Mouse (Mus musculus) spleen, adult 12 weeks (tissue): Measurements from ENCODE around the gene Epb41l5.

Experiments used
- DNase-seq: peaks from one replicate; pipeline ENCODE4 v3.0.0; 2022; ENCODE audit warnings: low spot score

Gene Epb41l5

GRCm38 (mm10) chr1:119648205-119649111 is at the start of gene Epb41l5:
Gene Epb41l5 (minus strand): TSS chr1:119649000.
- DNase-seq, result peak; percentile 50

GRCm38 (mm10) chr1:119696860-119697259 is 48.1 kb upstream of the Epb41l5 start:
- no peak for DNase-seq

- no peak for DNase-seq
Observed at GRCm38 (mm10) chr1:119685773-119686558, 37.2 kb upstream of the Epb41l5 start.

- no peak for DNase-seq
Observed at GRCm38 (mm10) chr1:119681663-119682213, 32.9 kb upstream of the Epb41l5 start.

GRCm38 (mm10) chr1:119674984-119675383 is 26.2 kb upstream of the Epb41l5 start:
- no peak for DNase-seq

- no peak for DNase-seq
Observed at GRCm38 (mm10) chr1:119666904-119667303, 18.1 kb upstream of the Epb41l5 start.

- no peak for DNase-seq
Observed at GRCm38 (mm10) chr1:119654307-119654706, 5.5 kb upstream of the Epb41l5 start.

- DNase-seq, result no peak
Observed at GRCm38 (mm10) chr1:119650386-119650785, 1.6 kb upstream of the Epb41l5 start.

GRCm38 (mm10) chr1:119649627-119650026 is 827 bp upstream of the Epb41l5 start:
- no peak for DNase-seq

GRCm38 (mm10) chr1:119646356-119646755 is 2.4 kb downstream of the Epb41l5 start:
- DNase-seq, result no peak

- DNase-seq, result no peak
Observed at GRCm38 (mm10) chr1:119642367-119642766, 6.4 kb downstream of the Epb41l5 start.

GRCm38 (mm10) chr1:119641090-119641812 is 7.5 kb downstream of the Epb41l5 start:
- no peak for DNase-seq

GRCm38 (mm10) chr1:119640006-119640405 is 8.8 kb downstream of the Epb41l5 start:
- DNase-seq, result no peak

- no peak for DNase-seq
Observed at GRCm38 (mm10) chr1:119637188-119638023, 11.4 kb downstream of the Epb41l5 start.

GRCm38 (mm10) chr1:119634746-119635145 is 14.1 kb downstream of the Epb41l5 start:
- no peak for DNase-seq

GRCm38 (mm10) chr1:119630428-119630827 is 18.4 kb downstream of the Epb41l5 start:
- DNase-seq, result no peak

GRCm38 (mm10) chr1:119626837-119627236 is 22.0 kb downstream of the Epb41l5 start:
- DNase-seq, result no peak

GRCm38 (mm10) chr1:119624444-119624843 is 24.4 kb downstream of the Epb41l5 start:
- DNase-seq, result no peak

GRCm38 (mm10) chr1:119605396-119605795 is 43.4 kb downstream of the Epb41l5 start:
- DNase-seq, result no peak

- DNase-seq, result no peak
Observed at GRCm38 (mm10) chr1:119602448-119602847, 46.4 kb downstream of the Epb41l5 start.

GRCm38 (mm10) chr1:119598855-119599254 is 49.9 kb downstream of the Epb41l5 start:
- DNase-seq, result no peak
